Mouse (Mus musculus): ENCODE measurements around the gene Mall. TPM values are rescaled to one million over a fixed set of nuclear protein-coding genes. Genes with fewer than 3 reads are reported as not detected.

Gene Mall
- polyA plus RNA-seq, 1 experiment = 0.98 TPM

- 87% methylated on average over 6 of the region's 6 CpGs for whole genome bisulfite sequencing
- no peak for DNase-seq
- Histone ChIP-seq H3K4me3 (replicated peaks; ENCODE audit: insufficient read depth, low read depth, low read length) (no peak overlapping the region), H3K4me1 (ENCODE audit: control insufficient read depth, insufficient read depth, low read length) (peaks cover 3% of the 10 kb centered on the region; the same call in 1 of the 2 replicates), H3K27me3 (ENCODE audit: control insufficient read depth, insufficient read depth, low read length) (no peaks in the 10 kb centered on the region), H3K27ac (ENCODE audit: insufficient read depth, low read length) (no peak overlapping the region)
- TF ChIP-seq CTCF (IDR thresholded peaks at IDR 0.05; ENCODE audit: borderline replicate concordance, insufficient read depth, low read depth, low read length) (no peak), POLR2A (IDR thresholded peaks at IDR 0.05; ENCODE audit: borderline replicate concordance, insufficient read depth, low read length) (no peak)
These were observed 1.6 kb downstream of the Mall start for GRCm38 (mm10) chr2:127728146-127728545.

GRCm38 (mm10) chr2:127723193-127723592 is 6.5 kb downstream of the Mall start:
- no peak overlapping the region for H3K4me3 ChIP-seq (replicated peaks; ENCODE audit: insufficient read depth, low read depth, low read length)
- DNase-seq = peak; percentile 20 to 27
- WGBS = 71% methylated on average over 4 of the region's 4 CpGs
- TF ChIP-seq CTCF (IDR thresholded peaks at IDR 0.05; ENCODE audit: borderline replicate concordance, insufficient read depth, low read depth, low read length) = no peak
- no peak for TF ChIP-seq POLR2A (IDR thresholded peaks at IDR 0.05; ENCODE audit: borderline replicate concordance, insufficient read depth, low read length)
- no peaks in the 10 kb centered on the region for H3K27me3 ChIP-seq (ENCODE audit: control insufficient read depth, insufficient read depth, low read length)
- peaks cover 9% of the 10 kb centered on the region for H3K4me1 ChIP-seq (ENCODE audit: control insufficient read depth, insufficient read depth, low read length)
- peak overlapping the region; percentile 19; the same call in 1 of the 2 replicates for H3K27ac ChIP-seq (ENCODE audit: insufficient read depth, low read length)

GRCm38 (mm10) chr2:127722176-127722892 is 7.4 kb downstream of the Mall start:
- Histone ChIP-seq H3K4me3 (replicated peaks; ENCODE audit: insufficient read depth, low read depth, low read length) (no peak overlapping the region), H3K4me1 (ENCODE audit: control insufficient read depth, insufficient read depth, low read length) (peaks cover 9% of the 10 kb centered on the region), H3K27ac (ENCODE audit: insufficient read depth, low read length) (peak overlapping the region; percentile 38), H3K27me3 (ENCODE audit: control insufficient read depth, insufficient read depth, low read length) (no peaks in the 10 kb centered on the region)
- TF ChIP-seq POLR2A (IDR thresholded peaks at IDR 0.05; ENCODE audit: borderline replicate concordance, insufficient read depth, low read length) (no peak), CTCF (IDR thresholded peaks at IDR 0.05; ENCODE audit: borderline replicate concordance, insufficient read depth, low read depth, low read length) (no peak)
- DNase-seq = peak; percentile 82 to 93
- WGBS = 34% methylated on average over 7 of the region's 7 CpGs

GRCm38 (mm10) chr2:127718839-127719468 is 10.8 kb downstream of the Mall start:
- no peak for DNase-seq
- Histone ChIP-seq H3K4me1 (ENCODE audit: control insufficient read depth, insufficient read depth, low read length) (peaks cover 9% of the 10 kb centered on the region), H3K27me3 (ENCODE audit: control insufficient read depth, insufficient read depth, low read length) (no peaks in the 10 kb centered on the region), H3K27ac (ENCODE audit: insufficient read depth, low read length) (no peak overlapping the region), H3K4me3 (replicated peaks; ENCODE audit: insufficient read depth, low read depth, low read length) (no peak overlapping the region)
- TF ChIP-seq POLR2A (IDR thresholded peaks at IDR 0.05; ENCODE audit: borderline replicate concordance, insufficient read depth, low read length) (no peak), CTCF (IDR thresholded peaks at IDR 0.05; ENCODE audit: borderline replicate concordance, insufficient read depth, low read depth, low read length) (no peak)
- 75% methylated on average over 8 of the region's 8 CpGs for WGBS

- Histone ChIP-seq H3K27me3 (ENCODE audit: control insufficient read depth, insufficient read depth, low read length) (no peaks in the 10 kb centered on the region), H3K4me3 (replicated peaks; ENCODE audit: insufficient read depth, low read depth, low read length) (no peak overlapping the region), H3K4me1 (ENCODE audit: control insufficient read depth, insufficient read depth, low read length) (no peaks in the 10 kb centered on the region), H3K27ac (ENCODE audit: insufficient read depth, low read length) (no peak overlapping the region)
- TF ChIP-seq POLR2A (IDR thresholded peaks at IDR 0.05; ENCODE audit: borderline replicate concordance, insufficient read depth, low read length) (no peak), CTCF (IDR thresholded peaks at IDR 0.05; ENCODE audit: borderline replicate concordance, insufficient read depth, low read depth, low read length) (no peak)
- no peak for DNase-seq
- WGBS = 76% methylated on average over 3 of the region's 3 CpGs
These were observed 15.0 kb downstream of the Mall start for GRCm38 (mm10) chr2:127714726-127715125.

GRCm38 (mm10) chr2:127708792-127709191 is 20.9 kb downstream of the Mall start:
- no peaks in the 10 kb centered on the region for H3K27me3 ChIP-seq (ENCODE audit: control insufficient read depth, insufficient read depth, low read length)
- 53% methylated on average over 3 of the region's 3 CpGs for whole genome bisulfite sequencing
- no peak for DNase-seq

GRCm38 (mm10) chr2:127708060-127708459 is 21.7 kb downstream of the Mall start:
- Histone ChIP-seq H3K4me3 (replicated peaks; ENCODE audit: insufficient read depth, low read depth, low read length) (no peak overlapping the region), H3K27me3 (ENCODE audit: control insufficient read depth, insufficient read depth, low read length) (no peaks in the 10 kb centered on the region), H3K4me1 (ENCODE audit: control insufficient read depth, insufficient read depth, low read length) (no peaks in the 10 kb centered on the region), H3K27ac (ENCODE audit: insufficient read depth, low read length) (no peak overlapping the region)
- no peak for DNase-seq
- TF ChIP-seq POLR2A (IDR thresholded peaks at IDR 0.05; ENCODE audit: borderline replicate concordance, insufficient read depth, low read length) (no peak), CTCF (IDR thresholded peaks at IDR 0.05; ENCODE audit: borderline replicate concordance, insufficient read depth, low read depth, low read length) (no peak)
- 51% methylated on average over 3 of the region's 3 CpGs for WGBS

More at GRCm38 (mm10) chr2:127708792-127709191, 20.9 kb downstream of the Mall start:
- TF ChIP-seq CTCF (IDR thresholded peaks at IDR 0.05; ENCODE audit: borderline replicate concordance, insufficient read depth, low read depth, low read length) (no peak), POLR2A (IDR thresholded peaks at IDR 0.05; ENCODE audit: borderline replicate concordance, insufficient read depth, low read length) (no peak)
- H3K27ac ChIP-seq (ENCODE audit: insufficient read depth, low read length) = no peak overlapping the region
- no peak overlapping the region for H3K4me3 ChIP-seq (replicated peaks; ENCODE audit: insufficient read depth, low read depth, low read length)
- no peaks in the 10 kb centered on the region for H3K4me1 ChIP-seq (ENCODE audit: control insufficient read depth, insufficient read depth, low read length)

GRCm38 (mm10) chr2:127705267-127705666 is 24.5 kb downstream of the Mall start:
- no peak for DNase-seq
- TF ChIP-seq CTCF (IDR thresholded peaks at IDR 0.05; ENCODE audit: borderline replicate concordance, insufficient read depth, low read depth, low read length) (no peak), POLR2A (IDR thresholded peaks at IDR 0.05; ENCODE audit: borderline replicate concordance, insufficient read depth, low read length) (no peak)
- Histone ChIP-seq H3K27ac (ENCODE audit: insufficient read depth, low read length) (no peak overlapping the region), H3K4me3 (replicated peaks; ENCODE audit: insufficient read depth, low read depth, low read length) (no peak overlapping the region), H3K27me3 (ENCODE audit: control insufficient read depth, insufficient read depth, low read length) (no peaks in the 10 kb centered on the region), H3K4me1 (ENCODE audit: control insufficient read depth, insufficient read depth, low read length) (no peaks in the 10 kb centered on the region)
- WGBS = 62% methylated on average over 6 of the region's 6 CpGs

Data from cerebellum, adult 2 months (tissue).